Mouse (Mus musculus) cerebellum, adult 11 months (tissue): Measurements from ENCODE around the gene Tmem269.
A peak's percentile ranks its signal among the peaks of the same experiment; 100 is the strongest.

Experiments used
- DNase-seq: peaks from one replicate; pipeline ENCODE4 v3.0.0; 2022

Gene Tmem269

GRCm38 (mm10) chr4:119180133-119180707, 37.8 kb downstream of the Tmem269 start:
- DNase-seq = no peak

GRCm38 (mm10) chr4:119178331-119178730, 39.7 kb downstream of the Tmem269 start:
- DNase-seq = no peak

- DNase-seq = no peak
Observed at GRCm38 (mm10) chr4:119177702-119178101, 40.3 kb downstream of the Tmem269 start.

GRCm38 (mm10) chr4:119173851-119174453, 44.1 kb downstream of the Tmem269 start, which contains the start of gene Zfp691:
Zfp691 (minus strand) TSS chr4:119174195.
- peak; percentile 91 for DNase-seq

GRCm38 (mm10) chr4:119172919-119173650, 44.9 kb downstream of the Tmem269 start:
- peak; percentile 10 for DNase-seq

GRCm38 (mm10) chr4:119167663-119168062, 50.4 kb downstream of the Tmem269 start:
- DNase-seq = peak; percentile 80

GRCm38 (mm10) chr4:119167068-119167467, 50.9 kb downstream of the Tmem269 start:
- no peak for DNase-seq

- DNase-seq = no peak
Observed at GRCm38 (mm10) chr4:119165916-119166315, 52.1 kb downstream of the Tmem269 start.

GRCm38 (mm10) chr4:119162990-119163389, 55.0 kb downstream of the Tmem269 start:
- no peak for DNase-seq

GRCm38 (mm10) chr4:119161358-119161757, 56.7 kb downstream of the Tmem269 start:
- DNase-seq = no peak

GRCm38 (mm10) chr4:119157891-119158290, 60.1 kb downstream of the Tmem269 start:
- DNase-seq = no peak

GRCm38 (mm10) chr4:119157186-119157585, 60.8 kb downstream of the Tmem269 start:
- no peak for DNase-seq
